Mouse (Mus musculus) embryo, embryonic 10.5 days (tissue): Measurements from ENCODE around the gene Rps27.
"Not testable (repeated sequence)": the region's sequence is repeated elsewhere in the genome, so short reads cannot be mapped to it uniquely, and the experiment has no call there.

Experiments used
- DNase-seq: peaks from one replicate; pipeline ENCODE4 v3.0.0-alpha.2; 2015; ENCODE audit warnings: low spot score

Rps27 gene

DNA sequence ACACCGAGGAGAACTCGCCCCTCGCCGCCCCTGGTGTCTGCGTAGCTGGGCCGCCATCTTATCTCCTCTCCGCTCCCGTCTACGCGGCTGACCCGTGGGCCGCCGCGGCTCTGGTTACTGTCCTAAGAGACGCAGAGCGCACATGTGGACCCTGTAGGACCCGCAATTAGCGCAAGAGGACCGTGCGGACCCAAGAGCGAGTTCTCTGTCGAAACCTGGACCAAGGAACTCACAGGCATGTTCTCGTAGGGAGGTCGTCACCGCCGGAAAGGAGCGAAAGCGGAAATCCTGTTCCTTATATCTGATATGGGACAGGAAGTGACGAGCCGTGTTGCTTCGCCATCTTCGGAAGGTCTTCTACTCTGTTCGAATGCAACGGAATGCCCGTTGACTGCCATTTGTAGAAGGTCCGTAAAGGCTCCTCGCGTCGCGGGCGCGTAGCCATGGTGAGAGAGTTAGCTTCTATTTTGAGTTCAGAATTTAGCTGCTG lies at the start of gene Rps27, which contains the start of gene Rab13:
Gene Rps27 (minus strand): TSS at position 275 of the 490 bp plus-strand sequence.
Gene Rab13 (plus strand): TSS at position 319 of the 490 bp plus-strand sequence.
- peak; percentile 97 for DNase-seq

DNA sequence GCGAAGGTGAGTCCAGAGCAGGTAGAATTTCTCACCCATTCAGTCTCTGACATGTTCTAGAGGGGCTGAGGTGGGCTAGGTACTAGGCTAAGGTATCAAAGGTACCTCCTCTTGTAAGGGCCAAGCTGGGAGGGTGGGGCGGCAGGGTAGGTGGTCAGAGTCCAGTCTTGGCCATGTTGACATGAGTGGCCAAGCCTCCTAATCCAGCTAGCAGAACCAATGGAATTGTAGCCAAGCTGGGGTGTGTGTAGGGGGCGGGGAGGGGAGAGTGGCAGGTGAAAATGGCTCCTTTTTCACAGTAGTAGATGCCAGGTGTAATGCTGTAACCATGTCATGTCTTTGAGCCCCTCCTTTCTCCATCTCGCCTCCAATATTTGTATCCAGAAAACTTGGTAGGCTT lies 45.1 kb upstream of the Rps27 start:
- no peak for DNase-seq

- DNase-seq: no peak
These were observed 43.5 kb upstream of the Rps27 start for GRCm38 (mm10) chr3:90256731-90257530.

GRCm38 (mm10) chr3:90255784-90256353 lies 42.4 kb upstream of the Rps27 start:
- DNase-seq: no peak

GRCm38 (mm10) chr3:90255194-90255565 lies 41.7 kb upstream of the Rps27 start:
- no peak for DNase-seq

DNA sequence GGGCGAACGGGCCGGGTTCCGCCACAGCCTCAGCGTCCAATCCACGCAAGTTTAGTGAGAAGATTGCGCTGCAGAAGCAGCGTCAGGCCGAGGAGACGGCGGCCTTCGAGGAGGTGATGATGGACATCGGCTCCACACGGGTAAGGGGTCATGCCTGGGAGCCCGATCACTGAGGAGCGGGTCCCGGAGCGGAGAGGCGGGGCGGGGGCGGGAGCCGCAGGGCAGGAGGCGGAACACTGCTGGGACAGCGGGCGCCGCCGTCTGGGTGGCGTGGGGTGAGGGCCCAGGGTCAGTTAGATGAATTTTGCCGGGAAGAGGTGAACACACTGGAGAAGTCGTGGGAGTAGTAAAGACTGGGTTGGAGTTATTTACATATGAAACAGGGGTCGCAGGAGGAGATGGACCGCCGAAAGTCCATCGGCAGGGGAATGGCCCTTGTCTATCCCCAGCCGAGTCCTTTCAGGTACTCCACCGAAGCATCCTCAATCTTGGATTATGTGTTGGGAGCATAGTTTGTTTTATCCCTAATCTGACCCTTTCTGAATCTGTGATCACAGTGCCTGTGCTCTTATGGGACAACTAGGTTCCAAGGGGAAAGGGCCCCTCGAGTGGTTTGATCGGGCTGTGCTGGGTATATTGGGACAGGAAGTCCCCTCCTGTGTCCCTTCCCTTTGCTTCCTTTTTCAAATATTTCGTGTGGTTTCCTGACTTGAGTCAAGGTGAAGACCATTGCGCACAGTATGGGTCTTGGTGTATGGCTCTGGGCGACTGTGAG lies 41.2 kb upstream of the Rps27 start:
- peak; percentile 53 for DNase-seq

DNA sequence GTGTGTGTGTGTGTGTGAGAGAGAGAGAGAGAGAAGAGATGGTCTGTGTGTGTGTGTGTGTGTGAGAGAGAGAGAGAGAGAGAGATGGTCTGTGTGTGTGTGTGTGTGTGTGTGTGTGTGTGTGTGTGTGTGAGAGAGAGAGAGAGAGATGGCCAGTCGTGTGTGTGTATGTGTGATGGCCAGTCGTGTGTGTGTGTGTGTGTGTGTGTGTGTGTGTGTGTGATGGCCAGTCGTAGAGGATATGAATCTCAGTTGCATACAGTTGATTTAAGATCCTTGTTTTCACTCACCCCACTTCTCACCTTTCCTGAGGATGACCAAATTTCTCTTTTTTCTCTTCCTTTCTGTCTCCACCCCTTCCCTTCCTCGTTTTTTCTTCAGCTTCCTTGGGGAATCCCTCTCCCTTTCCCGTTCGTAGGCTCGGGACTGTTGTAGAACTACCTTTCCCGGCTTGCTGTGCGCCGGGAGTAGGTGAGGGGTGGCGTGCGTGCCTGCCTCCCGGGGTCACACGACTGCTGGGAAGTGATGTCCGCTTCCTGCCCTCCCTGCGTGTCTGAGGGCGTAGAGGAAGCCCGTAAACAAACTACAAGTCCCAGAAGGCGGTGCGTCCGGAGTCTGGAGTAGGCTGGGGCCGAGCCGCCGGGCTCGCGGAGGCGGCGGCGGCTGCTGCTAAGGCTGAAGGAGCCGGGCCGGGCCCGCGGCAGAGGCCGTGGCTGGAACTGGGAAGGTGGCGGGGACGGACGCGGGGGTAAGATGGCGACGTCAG lies 40.4 kb upstream of the Rps27 start, which contains the start of gene Crtc2:
Gene Crtc2 (plus strand): TSS at position 511 of the 766 bp plus-strand sequence.
- DNase-seq: peak; percentile 98

DNA sequence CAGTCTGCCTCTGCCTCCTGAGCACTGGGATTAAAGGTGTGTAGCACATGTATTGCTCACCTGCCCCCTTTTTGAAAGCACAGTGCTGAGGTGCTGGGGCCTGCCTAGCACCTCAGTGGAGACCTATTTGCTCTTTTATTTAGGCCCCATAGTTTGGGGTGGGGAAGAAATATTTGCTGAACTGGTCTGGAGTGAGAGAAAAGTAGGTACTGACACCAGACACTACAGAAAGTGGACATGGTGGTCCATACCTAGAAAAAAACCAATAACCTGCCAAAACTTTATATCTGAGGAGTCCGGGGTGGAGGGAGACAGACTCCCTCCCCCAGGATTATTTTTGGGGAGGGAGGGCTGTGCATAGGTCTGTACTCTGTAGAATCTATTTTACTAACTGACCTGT lies 39.7 kb upstream of the Rps27 start:
- not testable (repeated sequence) for DNase-seq

DNA sequence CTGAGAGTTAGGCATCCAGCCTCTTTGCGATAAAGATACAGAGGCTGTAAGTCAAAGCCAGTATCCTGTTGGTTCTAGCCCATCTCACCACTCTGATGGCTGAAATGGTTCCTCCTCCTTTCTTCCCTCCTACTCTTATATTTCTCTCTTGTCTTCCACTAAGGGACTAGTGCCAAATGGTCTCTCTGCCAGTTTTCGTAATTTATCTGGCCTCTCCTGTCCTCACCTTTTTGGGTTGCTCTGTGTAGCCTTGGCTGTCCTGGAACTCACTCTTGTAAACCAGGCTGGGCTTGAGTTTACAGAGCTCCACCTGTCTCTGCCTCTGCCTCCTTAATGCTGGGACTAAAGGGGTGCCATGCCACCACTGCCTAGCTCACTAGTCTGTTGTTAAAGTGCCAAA lies 39.2 kb upstream of the Rps27 start:
- not testable (repeated sequence) for DNase-seq

DNA sequence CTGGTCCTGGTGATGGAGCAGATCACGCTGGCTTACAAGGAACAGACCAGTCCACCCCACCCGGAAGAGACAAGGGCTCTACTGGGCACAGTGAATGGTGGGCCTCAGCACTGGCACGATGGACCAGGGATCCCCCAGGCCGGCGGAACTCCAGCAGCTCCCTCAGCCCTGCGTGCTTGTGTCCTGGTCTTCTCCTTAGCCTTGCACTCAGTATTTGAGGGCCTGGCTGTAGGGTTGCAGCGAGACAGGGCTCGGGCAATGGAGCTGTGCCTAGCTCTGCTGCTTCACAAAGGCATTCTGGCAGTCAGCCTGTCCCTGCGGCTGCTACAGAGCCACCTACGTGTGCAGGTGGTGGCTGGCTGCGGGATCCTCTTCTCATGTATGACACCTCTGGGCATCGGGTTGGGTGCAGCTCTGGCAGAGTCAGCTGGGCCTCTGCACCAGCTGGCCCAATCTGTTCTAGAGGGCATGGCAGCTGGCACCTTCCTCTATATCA lies 38.3 kb upstream of the Rps27 start:
- DNase-seq: not testable (repeated sequence)

DNA sequence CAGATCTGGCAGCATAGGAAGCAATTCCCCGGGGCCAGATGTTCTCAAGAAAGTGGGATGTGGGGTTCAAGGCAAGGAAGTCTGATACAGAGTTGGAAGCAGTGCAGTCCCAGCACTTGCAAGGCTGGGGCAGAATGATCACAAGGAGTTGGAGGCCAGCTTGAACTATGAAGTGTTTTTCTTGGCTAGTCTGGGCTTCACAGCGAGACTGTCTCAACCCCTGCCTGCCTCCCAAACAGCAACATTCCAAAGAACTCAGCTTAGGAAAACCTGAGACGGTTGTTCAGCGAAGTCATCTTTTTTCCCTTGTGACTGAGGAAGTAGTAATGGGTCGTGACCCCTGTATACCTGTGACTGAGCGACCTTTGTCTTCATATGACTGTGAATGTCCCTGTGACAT lies 37.3 kb upstream of the Rps27 start:
- no peak for DNase-seq

GRCm38 (mm10) chr3:90248746-90249100 lies 35.3 kb upstream of the Rps27 start:
- peak; percentile 28 for DNase-seq

- DNase-seq: peak; percentile 99
These were observed 34.7 kb upstream of the Rps27 start, which contains the start of gene Slc39a1 for GRCm38 (mm10) chr3:90247960-90248745. Slc39a1 (plus strand) TSS chr3:90248172.

- DNase-seq: no peak
These were observed 34.1 kb upstream of the Rps27 start for GRCm38 (mm10) chr3:90247630-90247959.

DNA sequence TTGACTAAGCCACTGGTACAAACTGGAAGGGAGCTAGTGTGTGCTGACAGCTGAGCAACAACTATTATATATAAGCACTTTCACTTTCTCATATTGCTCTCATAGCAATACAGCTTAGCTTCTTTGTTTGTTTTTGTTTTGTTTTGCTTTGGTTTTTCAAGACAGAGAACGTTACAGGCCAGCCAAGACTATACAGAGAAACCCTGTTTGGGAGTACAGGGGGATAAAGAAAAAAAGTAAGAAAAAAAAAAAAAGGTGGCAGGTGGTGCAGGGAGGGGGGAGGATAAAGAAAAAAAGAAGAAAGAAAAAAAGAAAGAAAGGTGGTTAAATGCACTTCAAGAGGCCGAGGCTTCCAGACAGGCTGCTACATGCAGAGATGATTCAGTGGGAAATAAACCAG lies 32.0 kb upstream of the Rps27 start:
- no peak for DNase-seq

- DNase-seq: peak; percentile 87
These were observed 29.7 kb upstream of the Rps27 start, which contains the start of gene Creb3l4 for GRCm38 (mm10) chr3:90242984-90243775. Creb3l4 (minus strand) TSS chr3:90243512.

DNA sequence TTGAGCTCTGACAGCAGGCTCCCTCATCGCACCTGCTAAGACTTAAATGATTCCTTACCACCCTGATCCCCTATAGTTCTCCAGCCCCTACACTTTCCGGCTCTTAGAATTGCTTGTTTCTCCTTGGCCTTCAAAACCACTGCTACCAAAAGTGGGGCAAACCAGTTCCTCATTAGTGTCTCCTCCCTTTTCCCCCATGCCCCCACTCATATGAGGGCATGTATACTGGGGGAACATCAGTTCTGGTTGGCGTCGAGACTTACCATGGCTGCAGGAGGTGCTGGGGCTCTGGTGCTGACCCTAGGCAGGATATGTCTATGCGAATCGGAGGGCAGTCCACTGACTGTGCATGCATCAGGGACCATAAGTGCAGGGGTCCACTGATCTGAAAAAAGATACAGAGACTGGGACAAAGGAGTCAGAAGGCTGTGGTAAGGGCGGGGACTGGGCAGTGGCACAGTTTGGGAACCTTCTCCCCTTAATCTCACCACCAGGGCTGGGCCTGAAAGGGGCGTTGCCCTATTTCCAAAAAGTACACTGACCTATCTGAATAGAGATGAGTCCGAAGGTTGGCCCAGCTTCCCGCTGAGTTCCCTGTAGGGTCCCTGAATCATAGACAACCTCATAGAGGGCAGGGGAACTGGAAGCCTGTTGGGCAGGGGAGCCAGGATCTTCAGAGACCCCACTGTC lies 28.4 kb upstream of the Rps27 start:
- DNase-seq: no peak

GRCm38 (mm10) chr3:90241251-90241650 lies 27.8 kb upstream of the Rps27 start:
- DNase-seq: no peak
